Mouse (Mus musculus) ES-E14 (cell line): ENCODE measurements around the gene 1700030J22Rik.

Experiments
- CHD2 ChIP-seq: IDR thresholded peaks from 2 replicates; pipeline ENCODE4 v1.6.1; 2014; ENCODE audit warnings: mild to moderate bottlenecking, low read depth, low read length, inconsistent platforms
- MAFK ChIP-seq: IDR thresholded peaks from 2 replicates; pipeline ENCODE4 v1.6.1; 2014; ENCODE audit warnings: mild to moderate bottlenecking, low read depth, low read length, inconsistent platforms; ENCODE audit not compliant: insufficient read depth
- ZC3H11A ChIP-seq: IDR thresholded peaks from 2 replicates; pipeline ENCODE4 v1.6.1; 2012; ENCODE audit warnings: low read depth, mild to moderate bottlenecking, inconsistent platforms, low read length, borderline replicate concordance
- ZNF384 ChIP-seq: IDR thresholded peaks from 2 replicates; pipeline ENCODE4 v1.6.1; 2012; ENCODE audit warnings: low read depth, low read length, inconsistent platforms

DNA sequence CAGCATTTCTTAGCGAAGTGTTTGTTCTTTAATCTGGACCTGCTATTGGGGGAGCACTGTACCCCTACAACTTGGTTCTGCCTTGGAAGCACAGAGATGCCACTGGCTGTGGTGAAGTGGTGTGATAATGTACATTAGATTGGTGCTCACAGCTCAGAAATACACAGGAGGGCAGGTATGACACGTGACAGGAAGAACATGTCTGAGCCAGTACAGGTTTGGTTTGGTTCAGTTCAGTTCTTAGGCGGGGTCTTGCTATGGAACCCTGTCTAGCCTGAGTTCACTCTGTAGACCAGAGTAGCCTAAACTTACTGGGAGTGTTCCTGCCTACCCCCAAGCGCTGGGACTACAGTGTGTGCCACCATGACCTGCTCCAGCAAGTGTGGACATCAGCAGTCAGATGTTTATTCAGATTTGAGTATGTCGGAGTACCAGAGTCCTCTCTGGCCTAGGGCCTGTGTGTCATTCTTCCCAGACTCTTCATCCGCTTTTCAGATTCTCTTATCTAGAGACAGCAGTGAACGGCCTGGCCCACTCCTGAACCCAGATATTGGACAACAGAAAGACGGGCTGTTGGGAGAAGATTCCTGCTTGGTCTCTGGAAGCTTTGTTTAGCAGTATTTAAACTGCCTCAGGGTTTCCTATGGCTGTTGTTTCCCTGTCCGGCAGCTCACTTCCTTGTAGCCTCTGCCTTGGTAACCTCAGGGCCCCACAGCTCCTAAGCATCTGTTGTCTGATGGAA lies 33.4 kb downstream of the 1700030J22Rik start:
- TF ChIP-seq ZNF384, result no peak
- TF ChIP-seq ZC3H11A, result no peak
- TF ChIP-seq CHD2, result no peak
- no peak for TF ChIP-seq MAFK
